Mouse (Mus musculus) forebrain, embryonic 16.5 days (tissue): Measurements from ENCODE around the gene H2-K1. TPM values are rescaled to one million over a fixed set of nuclear protein-coding genes. Genes with fewer than 3 reads are reported as not detected.
A peak's percentile ranks its signal among the peaks of the same experiment; 100 is the strongest.

Experiments
- ATAC-seq: fragments of 200-750 bp; cut with Nextera tagmentation; 2 replicates; pipeline ENCODE4 v1.8.0; 2017; ENCODE audit warnings: mild to moderate bottlenecking, moderate library complexity
- H3K27ac ChIP-seq: fragments of 300-500 bp; sonication (generic); 2 replicates; pipeline ENCODE4 v1.5.1; 2014; ENCODE audit warnings: low read length, control low read depth
- H3K27me3 ChIP-seq: fragments of 300-500 bp; sonication (generic); replicated peaks from 2 replicates; pipeline ENCODE4 v1.6.1; 2014; ENCODE audit warnings: low read length; ENCODE audit not compliant: control insufficient read depth, insufficient read depth
- H3K36me3 ChIP-seq: fragments of 300-500 bp; sonication (generic); 2 replicates; pipeline ENCODE4 v1.6.1; 2014; ENCODE audit not compliant: control insufficient read depth, insufficient read depth
- H3K4me1 ChIP-seq: fragments of 300-500 bp; sonication (generic); replicated peaks from 2 replicates; pipeline ENCODE4 v1.6.1; 2014; ENCODE audit warnings: low read length; ENCODE audit not compliant: control insufficient read depth, insufficient read depth
- H3K4me2 ChIP-seq: fragments of 300-500 bp; sonication (generic); 2 replicates; pipeline ENCODE4 v1.6.1; 2014; ENCODE audit warnings: mild to moderate bottlenecking, low read length, control low read depth
- H3K4me3 ChIP-seq: fragments of 300-500 bp; sonication (generic); replicated peaks from 2 replicates; pipeline ENCODE4 v1.5.1; 2014; ENCODE audit warnings: mild to moderate bottlenecking, low read length, control low read depth
- H3K9ac ChIP-seq: fragments of 300-500 bp; sonication (generic); replicated peaks from 2 replicates; pipeline ENCODE4 v1.6.1; 2014; ENCODE audit warnings: low read depth, low read length, control low read depth
- H3K9me3 ChIP-seq: fragments of 300-500 bp; sonication (generic); 2 replicates; pipeline ENCODE4 v1.6.1; 2016; ENCODE audit warnings: low read length; ENCODE audit not compliant: control insufficient read depth
- WGBS: fragments of 180-500 bp; shearing (Covaris S2); extraction: QIAGEN DNeasy Blood & Tissue Kit; methylation state at CpG from one replicate; pipeline ENCODE4 v1.1.7; 2014; 5-methylcytosine and 5-hydroxymethylcytosine counted together
- polyA plus RNA-seq: library from polyadenylated mRNA; unstranded; fragments of >200 nt; fragmentation: Nextera tagmentation; extraction: Ambion mirVana; gene quantifications from 2 replicates; pipeline ENCODE4 v1.2.1, GENCODE M21; 2015

The H2-K1 gene
- polyA plus RNA-seq, 1 experiment from 2014 or later, result 9.9 TPM

- H3K36me3 ChIP-seq, result peaks cover 9% of the 10 kb centered on the region
Measured at GRCm38 (mm10) chr17:33965082-33965845, 34.9 kb downstream of the H2-K1 start.

GRCm38 (mm10) chr17:33962876-33963275, 37.3 kb downstream of the H2-K1 start:
- 91% methylated on average over 7 of the region's 7 CpGs for WGBS
- Histone ChIP-seq H3K4me1 (no peaks in the 10 kb centered on the region), H3K9me3 (no peaks in the 10 kb centered on the region), H3K27ac (no peak overlapping the region), H3K9ac (no peak overlapping the region), H3K27me3 (no peaks in the 10 kb centered on the region), H3K4me3 (no peak overlapping the region), H3K4me2 (no peak overlapping the region), H3K36me3 (peaks cover 12% of the 10 kb centered on the region)
- no peak for ATAC-seq

More at GRCm38 (mm10) chr17:33965082-33965845, 34.9 kb downstream of the H2-K1 start:
- Histone ChIP-seq H3K9me3 (no peaks in the 10 kb centered on the region), H3K27me3 (no peaks in the 10 kb centered on the region), H3K27ac (no peak overlapping the region), H3K4me3 (no peak overlapping the region), H3K4me1 (no peaks in the 10 kb centered on the region), H3K9ac (no peak overlapping the region), H3K4me2 (no peak overlapping the region)
- no peak for ATAC-seq
- 92% methylated on average over 17 of the region's 17 CpGs for WGBS

- no peaks in the 10 kb centered on the region for H3K27me3 ChIP-seq
- no peak overlapping the region for H3K27ac ChIP-seq
- no peak overlapping the region for H3K4me3 ChIP-seq
- no peak overlapping the region for H3K4me2 ChIP-seq
- H3K36me3 ChIP-seq, result peaks cover 10% of the 10 kb centered on the region
- H3K9me3 ChIP-seq, result no peaks in the 10 kb centered on the region
- 93% methylated on average over 15 of the region's 15 CpGs for WGBS
- ATAC-seq, result no peak
- no peak overlapping the region for H3K9ac ChIP-seq
- peaks cover 6% of the 10 kb centered on the region for H3K4me1 ChIP-seq
Measured at GRCm38 (mm10) chr17:33959948-33960347, 40.2 kb downstream of the H2-K1 start.

GRCm38 (mm10) chr17:33959135-33959534, 41.0 kb downstream of the H2-K1 start:
- H3K4me3 ChIP-seq, result no peak overlapping the region
- no peak for ATAC-seq
- H3K9ac ChIP-seq, result no peak overlapping the region
- no peak overlapping the region for H3K4me2 ChIP-seq
- H3K36me3 ChIP-seq, result peaks cover 10% of the 10 kb centered on the region
- H3K27me3 ChIP-seq, result no peaks in the 10 kb centered on the region
- H3K4me1 ChIP-seq, result peaks cover 14% of the 10 kb centered on the region
- H3K9me3 ChIP-seq, result no peaks in the 10 kb centered on the region
- no peak overlapping the region for H3K27ac ChIP-seq
- 95% methylated on average over 13 of the region's 13 CpGs for WGBS

GRCm38 (mm10) chr17:33958451-33958850, 41.7 kb downstream of the H2-K1 start:
- no peak for ATAC-seq
- Histone ChIP-seq H3K36me3 (peaks cover 9% of the 10 kb centered on the region), H3K4me2 (no peak overlapping the region), H3K4me1 (peaks cover 21% of the 10 kb centered on the region), H3K9me3 (no peaks in the 10 kb centered on the region), H3K27ac (no peak overlapping the region), H3K27me3 (no peaks in the 10 kb centered on the region), H3K4me3 (no peak overlapping the region), H3K9ac (no peak overlapping the region)
- 95% methylated on average over 11 of the region's 11 CpGs for WGBS

- H3K4me1 ChIP-seq, result peaks cover 30% of the 10 kb centered on the region
- ATAC-seq, result no peak
- H3K9ac ChIP-seq, result no peak overlapping the region
- peaks cover 10% of the 10 kb centered on the region; the same call in 1 of the 2 replicates for H3K36me3 ChIP-seq
- WGBS, result 90% methylated on average over 6 of the region's 6 CpGs
- H3K27me3 ChIP-seq, result no peaks in the 10 kb centered on the region
- no peak overlapping the region for H3K4me2 ChIP-seq
- H3K4me3 ChIP-seq, result no peak overlapping the region
- no peak overlapping the region for H3K27ac ChIP-seq
- no peaks in the 10 kb centered on the region for H3K9me3 ChIP-seq
Measured at GRCm38 (mm10) chr17:33957493-33957892, 42.7 kb downstream of the H2-K1 start.

GRCm38 (mm10) chr17:33956336-33956735, 43.8 kb downstream of the H2-K1 start:
- Histone ChIP-seq H3K27ac (peak overlapping the region; percentile 87), H3K9me3 (no peaks in the 10 kb centered on the region), H3K9ac (peak overlapping the region; percentile 68), H3K4me1 (peaks cover 40% of the 10 kb centered on the region), H3K4me3 (peak overlapping the region; percentile 85), H3K36me3 (peaks cover 12% of the 10 kb centered on the region), H3K27me3 (no peaks in the 10 kb centered on the region), H3K4me2 (peak overlapping the region; percentile 71)
- WGBS, result 5% methylated on average over 10 of the region's 10 CpGs
- ATAC-seq, result no peak

GRCm38 (mm10) chr17:33955555-33956214, 44.5 kb downstream of the H2-K1 start, which contains the start of the genes Vps52 and Rps18:
Gene Vps52, plus strand, starts transcription at chr17:33955812.
Gene Rps18, minus strand, starts transcription at chr17:33956001.
- H3K9me3 ChIP-seq, result no peaks in the 10 kb centered on the region
- peaks cover 43% of the 10 kb centered on the region for H3K4me1 ChIP-seq
- H3K27ac ChIP-seq, result peak within 1 kb of the TSS; percentile 88
- peaks cover 12% of the 10 kb centered on the region for H3K36me3 ChIP-seq
- H3K4me2 ChIP-seq, result peak within 1 kb of the TSS; percentile 82
- peak within 1 kb of the TSS; percentile 94 for H3K9ac ChIP-seq
- no peaks in the 10 kb centered on the region for H3K27me3 ChIP-seq
- WGBS, result under 1% methylated on average over 50 of the region's 50 CpGs
- H3K4me3 ChIP-seq, result peak within 1 kb of the TSS; percentile 85
- peak; percentile 91 for ATAC-seq
